Mouse (Mus musculus): ENCODE data around the gene Gnb2. TPM values are rescaled to one million over a fixed set of nuclear protein-coding genes. Genes with fewer than 3 reads are reported as not detected.

The Gnb2 gene
- total and polyA plus RNA-seq, 3 experiments = 548 to 550 TPM; not detected in 1

- peaks cover under 1 to 6% of the 10 kb centered on the region in 2 experiments for H3K36me3 ChIP-seq (ENCODE audit: control insufficient read depth in 1 of 2, insufficient read depth in 2 of 2, low read length in 2 of 2)
- H3K4me3 ChIP-seq (ENCODE audit: control insufficient read depth in 1 of 2, insufficient read depth in 1 of 2, low read depth in 2 of 2, low read length in 2 of 2) = peak overlapping the region; percentile 78 to 99
- TF ChIP-seq TAL1 (IDR thresholded peaks at IDR 0.05; ENCODE audit: low read length) (no peak), MAZ (IDR thresholded peaks at IDR 0.05; ENCODE audit: low read depth, low read length) (0 out of 2 replicates have a peak, but pooled peaks have one; percentile 37), TBP (IDR thresholded peaks at IDR 0.05; ENCODE audit: low read depth, low read length) (no peak), ELF1 (IDR thresholded peaks at IDR 0.05; ENCODE audit: low read depth, low read length) (no peak), SIN3A (IDR thresholded peaks at IDR 0.05; ENCODE audit: low read length) (peak; percentile 67)
- DNase-seq (ENCODE audit: low read depth, low spot score) = peak; percentile 63
- peaks cover 28% of the 10 kb centered on the region for H3K79me2 ChIP-seq (ENCODE audit: control insufficient read depth, insufficient read depth, low read length, poor library complexity)
- H3K27ac ChIP-seq (ENCODE audit: control insufficient read depth, low read depth, low read length) = peak overlapping the region; percentile 89
- H3K4me1 ChIP-seq (ENCODE audit: control insufficient read depth in 1 of 2, insufficient read depth in 2 of 2, low read length in 2 of 2) = peaks cover 4 to 5% of the 10 kb centered on the region in 2 experiments; a peak in 1 of 4 replicates
- H3K9me3 ChIP-seq (replicated peaks; ENCODE audit: insufficient read depth, low read length) = no peaks in the 10 kb centered on the region
- H3K27me3 ChIP-seq (ENCODE audit: control insufficient read depth in 1 of 2, insufficient read depth in 2 of 2, low read length in 2 of 2) = no peaks in the 10 kb centered on the region
- peak overlapping the region; percentile 98 for H3K9ac ChIP-seq (ENCODE audit: control insufficient read depth, low read depth, low read length, poor library complexity, severe bottlenecking)
These were observed 1.0 kb downstream of the Gnb2 start for GRCm38 (mm10) chr5:137532131-137532807.

DNA sequence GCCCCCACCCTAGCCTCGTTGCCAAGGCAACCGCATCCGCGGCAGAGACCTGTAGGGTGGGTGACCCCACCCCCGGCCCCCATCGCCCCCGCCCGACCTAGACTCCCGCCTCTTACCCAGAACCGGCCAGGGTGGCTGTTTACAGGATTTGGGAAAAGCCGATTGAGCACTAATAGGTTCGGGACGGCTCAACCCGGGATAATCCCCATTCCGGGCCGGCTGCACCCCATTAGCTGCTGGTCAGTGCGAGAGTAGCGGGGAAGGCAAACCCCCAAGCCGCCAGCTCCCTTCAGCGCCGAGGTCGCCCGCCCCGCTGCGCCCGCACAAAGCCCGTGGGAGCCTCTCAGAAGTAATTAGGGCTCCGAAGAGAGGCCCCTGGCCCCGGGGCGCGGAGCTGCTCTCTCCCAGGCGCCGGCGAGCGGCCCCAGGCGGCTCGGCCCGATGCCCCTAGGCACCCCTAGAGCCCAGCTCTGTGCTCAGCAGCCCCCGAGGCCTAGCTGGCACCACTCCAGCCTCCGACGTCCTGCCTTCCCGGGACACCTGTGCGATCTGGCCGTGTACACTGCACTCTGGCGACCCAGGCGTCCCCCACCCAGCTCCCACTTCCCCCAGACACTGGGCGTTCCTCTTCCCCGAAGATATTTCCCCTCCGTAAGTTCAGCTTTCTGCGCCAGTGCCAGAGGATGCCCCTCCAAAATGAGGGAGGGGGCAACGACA lies 1.7 kb downstream of the Gnb2 start:
- peak overlapping the region; percentile 78 to 99 for H3K4me3 ChIP-seq (ENCODE audit: control insufficient read depth in 1 of 2, insufficient read depth in 1 of 2, low read depth in 2 of 2, low read length in 2 of 2)
- peaks cover 28% of the 10 kb centered on the region for H3K79me2 ChIP-seq (ENCODE audit: control insufficient read depth, insufficient read depth, low read length, poor library complexity)
- H3K27me3 ChIP-seq (ENCODE audit: control insufficient read depth in 1 of 2, insufficient read depth in 2 of 2, low read length in 2 of 2) = no peaks in the 10 kb centered on the region
- H3K27ac ChIP-seq (ENCODE audit: control insufficient read depth, low read depth, low read length) = peak overlapping the region; percentile 89
- peak; percentile 58 for DNase-seq (ENCODE audit: low read depth, low spot score)
- H3K36me3 ChIP-seq (ENCODE audit: control insufficient read depth in 1 of 2, insufficient read depth in 2 of 2, low read length in 2 of 2) = peaks cover 2 to 6% of the 10 kb centered on the region in 2 experiments
- TF ChIP-seq CHD1 (IDR thresholded peaks at IDR 0.05; ENCODE audit: low read depth, low read length) (no peak), SMC3 (IDR thresholded peaks at IDR 0.05; ENCODE audit: low read depth, low read length) (no peak), TCF12 (IDR thresholded peaks at IDR 0.05; ENCODE audit: low read depth, low read length) (0 out of 2 replicates have a peak, but pooled peaks have one; percentile 30), SIN3A (IDR thresholded peaks at IDR 0.05; ENCODE audit: low read length) (peak; percentile 65; the same call in 1 of the 2 replicates), ZNF384 (IDR thresholded peaks at IDR 0.05; ENCODE audit: low read depth, low read length) (no peak), BHLHE40 (IDR thresholded peaks at IDR 0.05; ENCODE audit: borderline replicate concordance, low read depth, low read length) (no peak), EP300 (IDR thresholded peaks at IDR 0.05; ENCODE audit: low read depth in 1 of 2, low read length in 2 of 2) (0 out of 4 replicates have a peak, but pooled peaks of 1 of the 2 experiments have one; percentile 10), CHD2 (IDR thresholded peaks at IDR 0.05; ENCODE audit: low read length) (no peak), KAT2A (conservative IDR thresholded peaks at IDR 0.05; ENCODE audit: low read depth, low read length) (no peak), RAD21 (IDR thresholded peaks at IDR 0.05; ENCODE audit: low read depth, low read length) (no peak), ZC3H11A (IDR thresholded peaks at IDR 0.05; ENCODE audit: low read depth, low read length) (no peak)
- peak overlapping the region; percentile 98 for H3K9ac ChIP-seq (ENCODE audit: control insufficient read depth, low read depth, low read length, poor library complexity, severe bottlenecking)
- no peaks in the 10 kb centered on the region for H3K9me3 ChIP-seq (replicated peaks; ENCODE audit: insufficient read depth, low read length)
- H3K4me1 ChIP-seq (ENCODE audit: control insufficient read depth in 1 of 2, insufficient read depth in 2 of 2, low read length in 2 of 2) = peaks cover 4 to 5% of the 10 kb centered on the region in 2 experiments; a peak in 1 of 4 replicates
